Mouse (Mus musculus): Measurements from ENCODE around the gene Coq9.
A peak's percentile ranks its signal among the peaks of the same experiment; 100 is the strongest.
"Not testable (repeated sequence)": the region's sequence is repeated elsewhere in the genome, so short reads cannot be mapped to it uniquely, and the experiment has no call there.

Coq9 gene

DNA sequence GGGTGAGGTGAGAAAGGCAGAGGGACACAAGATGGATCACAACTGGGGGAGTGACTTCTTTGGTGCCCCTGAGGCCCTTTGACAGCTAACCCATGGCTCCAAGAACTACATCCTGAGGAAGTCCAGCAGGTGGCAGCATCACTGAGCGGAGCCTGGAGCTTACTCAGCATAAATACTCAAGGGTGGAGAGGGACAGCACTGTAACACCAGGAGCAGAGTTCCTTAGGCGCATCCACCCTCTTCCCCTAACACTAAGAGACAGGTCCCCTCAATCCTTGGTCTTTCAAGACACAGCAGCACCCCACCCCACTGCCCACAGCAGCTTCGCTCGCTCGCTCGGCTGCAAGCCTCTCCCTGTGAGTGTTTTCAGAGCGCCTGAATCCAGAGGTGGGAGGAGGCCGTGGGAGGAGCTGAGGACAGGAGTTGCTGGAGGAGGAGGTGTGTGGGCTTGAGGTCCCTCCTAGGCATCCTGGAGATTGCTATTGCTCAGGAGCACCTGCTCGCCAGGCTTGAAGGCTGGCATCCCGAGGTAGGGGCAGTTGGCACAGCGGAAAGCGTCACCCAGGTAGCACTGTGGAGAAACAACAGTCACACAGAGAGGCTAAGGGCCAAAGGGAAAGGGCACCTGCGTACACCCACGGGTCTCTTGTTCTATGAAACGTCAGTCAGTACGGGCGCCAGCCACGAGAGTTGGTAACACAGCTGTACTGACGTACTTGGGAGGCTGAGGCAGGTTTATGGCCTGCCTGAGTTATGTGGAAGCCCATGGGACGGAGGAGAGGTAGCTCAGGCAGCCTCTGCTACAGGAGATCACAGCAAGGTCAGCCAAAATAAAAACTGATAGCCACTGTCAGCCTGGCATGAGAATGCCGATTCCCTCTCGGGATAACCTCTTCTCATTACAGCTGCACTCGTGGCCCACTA, 15.2 kb upstream of the Coq9 start:
- no peak for DNase-seq

DNA sequence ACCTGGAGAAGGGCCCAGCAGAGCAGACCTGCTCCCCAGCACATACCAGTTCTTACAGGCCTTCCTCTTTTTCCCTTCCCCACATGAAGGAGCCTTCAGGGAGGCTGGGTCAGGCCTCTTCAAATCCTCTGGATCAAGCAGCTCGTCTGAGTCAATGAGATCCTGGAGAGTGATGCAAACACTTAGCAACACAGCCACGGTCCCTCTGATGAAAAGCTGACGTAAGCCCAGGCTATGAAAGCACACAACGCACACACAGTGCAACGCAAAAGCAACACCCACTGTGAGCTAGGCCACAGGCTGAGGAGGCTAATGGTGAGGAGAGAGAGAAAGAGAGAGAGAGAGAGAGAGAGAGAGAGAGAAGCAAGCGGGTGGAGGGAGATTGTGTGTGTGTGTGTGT, 13.0 kb upstream of the Coq9 start:
- DNase-seq, result no peak

DNA sequence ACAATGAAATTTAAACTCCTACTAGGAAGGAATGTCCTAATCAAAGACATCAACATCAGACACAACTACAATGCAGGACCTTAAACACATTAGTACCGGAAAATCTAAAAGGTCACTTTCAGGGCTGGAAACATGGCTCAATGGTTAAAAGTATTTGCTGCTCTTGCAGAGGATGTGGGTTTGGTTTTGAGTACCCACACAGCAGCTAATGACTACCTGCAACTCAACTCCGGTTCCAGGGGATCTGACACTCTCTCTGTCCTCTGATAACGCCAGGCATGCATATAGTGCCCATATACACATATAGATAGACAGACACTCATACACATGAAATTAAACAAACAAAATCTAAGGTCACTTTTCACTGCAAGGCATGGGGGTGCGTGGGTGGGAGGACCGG, 11.9 kb upstream of the Coq9 start:
- no peak for DNase-seq

DNA sequence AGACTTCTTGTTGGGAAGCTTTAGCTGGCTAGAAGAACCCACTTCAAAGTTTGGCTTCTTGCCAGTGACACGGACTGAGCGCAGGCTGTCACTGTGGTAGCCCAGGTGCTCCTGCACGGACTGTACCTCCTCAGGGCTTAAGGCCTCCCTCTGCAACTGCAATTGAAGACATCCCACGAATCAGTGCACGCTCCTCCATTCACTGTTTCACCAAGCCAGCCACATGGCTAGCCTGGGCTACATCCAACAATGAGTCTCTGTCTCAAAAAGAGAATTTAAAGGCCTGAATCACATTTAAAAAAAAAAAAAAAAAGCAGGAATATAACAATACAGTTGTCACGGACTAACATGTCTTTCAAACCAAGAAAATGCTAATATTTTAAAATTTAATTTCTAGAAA, 9.8 kb upstream of the Coq9 start:
- DNase-seq, result no peak

DNA sequence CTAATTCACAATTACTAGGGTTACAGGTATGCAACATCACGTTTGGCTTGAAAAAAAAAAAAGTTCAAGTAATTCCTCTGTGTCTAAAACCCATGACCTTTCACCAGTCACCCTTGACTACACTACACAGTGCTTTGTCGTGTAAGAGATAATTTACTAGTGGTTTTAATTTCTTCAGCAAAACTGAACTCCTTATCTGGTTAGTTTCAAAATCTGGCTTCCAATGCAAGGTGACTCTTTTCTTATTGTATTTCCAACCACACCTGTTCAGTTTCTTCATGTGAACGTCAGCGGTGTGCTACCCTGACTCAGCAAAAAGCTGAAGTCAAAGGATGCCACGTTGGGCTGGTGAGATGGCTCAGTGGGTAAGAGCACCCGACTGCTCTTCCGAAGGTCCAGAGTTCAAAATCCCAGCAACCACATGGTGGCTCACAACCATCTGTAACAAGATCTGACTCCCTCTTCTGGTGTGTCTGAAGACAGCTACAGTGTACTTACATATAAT, 4.2 kb upstream of the Coq9 start:
- not testable (repeated sequence) for DNase-seq

DNA sequence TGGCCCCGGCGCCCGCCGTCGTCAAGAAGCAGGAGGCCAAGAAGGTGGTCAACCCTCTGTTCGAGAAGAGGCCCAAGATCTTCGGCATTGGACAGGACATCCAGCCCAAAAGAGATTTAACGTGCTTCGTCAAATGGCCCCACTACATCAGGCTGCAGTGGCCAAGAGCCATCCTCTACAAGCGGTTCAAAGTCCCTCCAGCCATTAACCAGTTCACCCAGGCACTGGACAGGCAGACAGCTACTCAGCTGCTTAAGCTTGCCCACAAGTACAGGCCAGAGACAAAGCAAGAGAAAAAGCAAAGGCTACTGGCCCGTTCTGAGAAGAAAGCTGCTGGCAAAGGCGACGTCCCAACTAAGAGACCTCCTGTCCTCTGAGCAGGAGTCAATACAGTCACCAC, 2.4 kb upstream of the Coq9 start:
- not testable (repeated sequence) for DNase-seq

DNA sequence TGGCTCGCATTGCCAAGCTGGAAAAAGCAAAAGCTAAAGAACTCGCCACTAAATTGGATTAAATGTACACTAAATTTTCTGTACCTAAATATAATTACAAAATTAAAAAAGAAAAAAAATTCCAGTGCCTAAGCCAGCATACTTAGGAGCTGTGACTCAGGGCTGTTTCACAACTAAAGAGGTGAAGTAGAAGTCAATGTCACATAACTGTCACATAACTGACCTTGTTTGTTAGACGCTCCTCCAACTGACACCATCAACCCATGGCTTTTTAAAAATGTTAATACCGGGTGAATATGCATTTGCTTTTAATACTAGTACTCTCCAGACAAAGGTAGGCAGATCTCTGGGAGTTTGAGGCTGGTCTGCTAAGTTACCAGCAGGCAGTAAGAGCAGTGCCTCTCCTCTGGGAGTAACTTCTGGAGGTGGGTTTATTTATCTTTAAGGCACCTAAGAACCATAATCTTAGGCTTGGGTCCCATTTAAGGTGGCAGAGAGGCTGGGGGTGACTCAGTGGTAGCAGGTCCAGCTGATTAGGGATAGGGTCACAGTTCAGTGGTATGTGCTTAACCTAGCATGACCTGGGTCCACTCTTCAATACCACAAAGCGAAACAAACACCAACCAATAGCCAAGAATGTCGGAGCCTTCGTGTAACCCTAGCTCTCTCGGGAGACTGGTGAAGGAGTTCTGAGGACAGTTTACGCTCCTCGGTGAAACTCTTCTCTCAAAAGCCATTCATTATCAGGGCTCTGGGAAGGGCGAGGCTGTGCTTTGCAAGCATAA, 1.5 kb upstream of the Coq9 start:
- DNase-seq, result no peak

DNA sequence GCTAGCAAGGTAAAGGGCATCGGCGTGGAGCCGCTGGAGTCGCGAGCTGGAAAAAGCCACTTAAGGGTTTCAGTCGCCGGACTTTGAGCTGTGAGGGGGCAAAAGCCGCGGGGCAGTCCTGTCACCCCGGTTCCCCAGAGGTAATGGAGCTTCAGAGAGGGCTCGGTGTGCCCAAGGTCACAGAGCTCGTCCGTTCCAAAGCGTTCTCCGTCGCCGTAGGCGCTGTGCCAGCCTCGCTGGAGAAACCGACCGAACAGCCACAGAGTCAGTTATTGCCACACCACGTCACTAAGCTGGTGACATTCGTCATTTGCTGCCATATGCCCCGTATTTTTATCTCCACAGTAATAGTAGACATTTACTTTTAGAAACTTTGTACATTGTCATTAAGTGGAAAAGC, 479 bp downstream of the Coq9 start:
- DNase-seq, result peak; percentile 84

DNA sequence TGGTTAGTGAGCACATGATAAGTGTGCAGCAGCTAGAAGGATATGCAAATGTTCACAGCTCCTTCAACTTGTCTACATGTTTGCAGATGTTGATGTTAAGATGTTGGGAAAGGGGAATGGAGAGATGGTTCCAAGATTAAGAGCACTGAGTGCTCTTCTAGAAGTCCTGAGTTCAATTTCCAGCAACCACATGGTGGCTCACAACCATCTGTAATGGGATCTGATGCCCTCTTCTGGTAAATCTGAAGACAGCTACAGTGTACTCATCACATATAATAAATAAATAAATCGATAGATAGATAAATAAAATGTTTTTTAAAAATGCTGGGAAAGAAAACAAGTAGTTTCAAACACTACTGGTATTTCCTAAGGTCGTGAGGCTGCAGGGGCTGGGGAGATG, 3.1 kb downstream of the Coq9 start:
- DNase-seq, result no peak

DNA sequence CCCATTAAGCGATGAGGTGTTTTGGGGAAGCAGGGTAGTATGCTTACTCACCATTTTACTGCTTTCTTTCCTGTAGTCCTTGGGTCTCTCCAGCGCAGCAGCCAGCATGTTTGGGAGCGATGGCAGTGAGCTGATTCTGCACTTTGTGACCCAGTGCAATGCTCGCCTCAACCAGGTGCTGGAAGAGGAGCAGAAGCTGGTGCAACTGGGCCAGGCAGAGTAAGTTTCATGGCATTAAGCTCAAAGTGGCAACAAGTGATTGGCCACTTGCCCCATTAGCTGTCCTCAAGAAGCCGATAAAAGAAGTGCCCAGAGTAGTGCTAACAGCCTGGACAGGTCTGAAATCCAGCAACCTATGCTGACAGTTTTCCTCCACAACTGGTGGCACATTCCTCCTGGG, 11.9 kb downstream of the Coq9 start:
- DNase-seq, result no peak

DNA sequence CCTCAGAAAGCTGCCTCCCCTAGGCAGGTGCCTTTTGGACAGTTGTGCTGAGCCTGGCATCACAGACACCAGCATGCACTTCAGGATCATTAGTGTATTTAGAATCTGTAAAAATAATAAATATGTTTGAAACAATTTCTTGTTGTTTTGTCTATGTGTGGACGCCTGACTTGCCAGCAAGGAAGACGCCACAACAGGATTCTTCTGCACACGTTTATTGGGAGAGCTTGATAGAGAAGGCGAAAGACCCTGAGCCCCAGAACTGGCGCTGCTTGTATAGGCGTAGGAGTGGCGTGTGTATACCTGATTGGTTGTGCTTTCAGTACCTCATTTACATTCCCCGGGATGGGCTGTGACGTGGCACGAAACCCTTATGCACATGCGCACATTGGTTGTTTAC, 16.6 kb downstream of the Coq9 start:
- DNase-seq, result not testable (repeated sequence)

DNA sequence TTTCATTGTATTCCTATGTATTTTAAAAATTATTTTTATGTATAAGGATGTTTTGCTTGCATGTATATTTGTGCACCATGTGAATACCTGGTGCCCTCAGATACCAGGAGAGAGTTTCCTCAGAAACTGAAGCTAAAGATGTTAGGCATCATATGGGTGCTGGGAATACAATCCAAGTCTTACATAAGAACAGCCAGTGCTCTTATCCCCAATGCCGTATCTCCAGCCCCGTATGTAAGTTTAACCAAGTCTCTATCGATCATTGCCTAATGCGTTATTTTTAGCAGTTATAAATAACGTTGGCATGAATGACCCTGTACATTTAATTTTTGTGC, 18.9 kb downstream of the Coq9 start:
- no peak for DNase-seq

DNA sequence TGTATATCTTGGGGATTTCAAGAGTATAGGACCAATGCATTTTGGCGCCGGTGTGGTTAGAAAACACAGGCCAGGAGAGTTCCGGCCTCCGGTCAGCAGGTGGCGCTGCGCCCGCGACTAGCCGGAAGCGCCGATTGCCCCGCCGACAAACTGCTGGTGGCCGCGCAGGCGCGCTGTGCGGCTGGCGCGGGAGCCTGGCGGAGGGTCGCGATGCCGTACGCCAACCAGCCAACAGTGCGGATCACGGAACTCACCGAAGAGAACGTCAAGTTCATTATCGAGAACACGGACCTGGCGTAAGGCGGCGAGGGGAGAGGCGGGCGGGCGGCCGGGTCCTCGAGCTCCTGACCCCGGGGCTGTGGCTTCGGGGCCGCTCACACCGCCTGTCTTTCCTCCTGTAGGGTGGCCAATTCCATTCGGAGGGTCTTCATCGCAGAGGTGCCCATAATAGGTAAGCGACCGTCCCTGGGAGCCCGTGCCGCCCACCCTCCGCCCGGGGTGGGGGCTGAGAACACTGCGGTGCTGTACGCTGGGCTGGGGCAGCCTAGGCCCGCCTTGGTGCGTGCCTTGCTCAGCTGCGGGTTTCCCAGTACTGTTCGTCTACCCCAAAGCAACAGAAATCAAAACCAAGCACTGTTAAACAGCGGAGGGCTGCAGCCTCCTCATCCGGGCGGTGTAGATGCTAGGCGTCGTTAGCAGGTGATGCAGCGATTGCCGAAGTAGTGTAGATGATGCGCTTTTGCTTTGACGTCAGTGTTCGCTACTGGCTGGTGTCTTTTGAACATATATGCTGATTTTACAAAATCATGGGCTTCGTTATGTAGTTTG, 19.4 kb downstream of the Coq9 start, which contains the start of gene Polr2c:
TSS of gene Polr2c (plus strand) at position 105 of the 828 bp plus-strand sequence.
- DNase-seq, result peak; percentile 90

DNA sequence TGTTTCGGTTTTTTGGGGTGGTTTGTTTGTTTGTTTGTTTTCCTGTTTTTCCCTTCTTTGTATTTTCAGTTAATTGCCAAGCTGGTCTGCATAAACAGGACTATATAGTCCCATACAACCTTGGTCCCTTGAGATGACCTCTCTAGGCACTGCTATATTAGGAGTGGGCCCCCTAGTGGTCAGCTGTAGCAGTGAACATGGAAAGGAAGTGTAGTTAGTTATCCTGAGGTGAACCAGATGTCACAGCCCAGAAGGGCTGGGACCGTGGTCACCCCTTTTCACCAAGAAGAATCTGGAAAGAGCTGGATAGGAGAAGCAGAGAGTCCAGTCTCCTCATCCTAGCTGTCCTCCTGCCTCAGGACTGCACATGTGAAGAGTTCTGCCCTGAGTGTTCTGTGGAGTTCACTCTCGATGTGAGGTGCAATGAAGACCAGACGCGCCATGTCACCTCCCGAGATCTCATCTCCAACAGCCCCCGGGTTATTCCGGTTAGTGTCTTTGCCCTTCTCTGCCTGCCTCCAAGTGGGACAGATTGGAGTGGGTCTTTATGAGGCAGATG, 23.3 kb downstream of the Coq9 start:
- DNase-seq, result no peak

DNA sequence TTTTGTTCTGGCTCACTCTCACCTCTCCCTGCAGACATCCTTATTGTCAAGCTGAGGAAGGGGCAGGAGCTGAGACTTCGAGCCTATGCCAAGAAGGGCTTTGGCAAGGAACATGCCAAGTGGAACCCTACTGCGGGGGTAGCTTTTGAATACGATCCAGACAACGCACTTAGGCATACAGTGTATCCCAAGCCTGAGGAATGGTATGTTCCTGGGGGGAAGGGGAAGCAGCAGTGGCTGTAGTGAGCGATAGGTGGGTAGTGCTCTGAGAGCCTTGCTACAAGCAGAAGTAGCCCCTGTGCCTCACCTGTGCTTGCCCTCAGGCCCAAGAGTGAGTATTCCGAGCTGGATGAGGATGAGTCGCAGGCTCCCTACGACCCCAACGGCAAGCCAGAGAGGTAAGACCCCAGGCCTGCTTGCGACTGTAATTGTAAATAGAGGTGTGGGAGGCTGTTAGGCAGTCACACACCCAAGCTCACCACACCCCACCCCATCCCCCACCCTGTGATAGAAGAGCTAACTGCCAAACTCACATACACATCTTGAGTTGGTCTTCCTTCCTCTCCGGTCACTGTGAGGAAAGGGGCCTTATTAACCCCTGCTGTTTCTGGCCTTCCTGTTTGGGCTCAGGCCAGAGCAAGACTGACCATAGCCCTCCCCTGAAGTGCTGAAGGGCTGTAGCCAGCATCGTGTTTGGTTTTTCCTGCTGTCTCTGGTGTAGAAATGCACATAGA, 24.5 kb downstream of the Coq9 start:
- no peak for DNase-seq

DNA sequence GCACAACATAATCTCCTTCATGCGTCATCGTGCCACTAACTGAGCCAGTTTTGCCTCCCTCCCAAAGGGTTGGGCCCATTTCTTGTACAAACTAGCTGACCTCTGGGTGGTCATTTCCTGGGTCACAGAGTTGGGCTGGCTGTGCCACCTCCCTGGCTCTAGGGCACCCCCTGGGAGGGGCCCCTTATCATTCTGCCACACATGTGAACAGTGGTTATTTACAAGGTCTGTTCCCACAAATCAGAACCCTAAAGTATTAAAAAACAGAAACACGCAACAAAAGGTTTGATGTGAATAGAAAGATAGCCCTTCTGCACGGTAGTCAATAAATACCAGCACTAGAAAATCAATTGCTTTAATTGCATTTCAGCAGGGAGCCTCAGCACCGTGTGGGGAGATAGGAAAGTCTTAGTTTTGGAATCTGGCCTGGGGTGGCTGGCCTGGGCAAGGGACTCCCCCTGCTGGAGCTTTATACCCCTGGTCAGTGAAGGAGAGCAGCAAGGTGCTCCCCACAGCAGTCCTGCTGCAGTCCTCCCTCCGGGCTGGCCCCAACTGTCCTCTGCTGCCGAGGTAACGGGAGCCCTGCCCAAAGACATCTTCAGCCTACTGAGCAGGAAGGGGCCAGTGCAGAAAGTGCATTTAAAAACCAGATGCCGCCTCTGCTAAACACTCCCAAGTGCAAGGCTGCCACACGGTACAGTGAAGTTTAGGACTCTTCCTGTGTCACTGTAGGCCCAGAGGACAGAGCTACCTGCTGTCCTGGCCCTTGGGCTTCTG, 26.0 kb downstream of the Coq9 start:
- no peak for DNase-seq

DNA sequence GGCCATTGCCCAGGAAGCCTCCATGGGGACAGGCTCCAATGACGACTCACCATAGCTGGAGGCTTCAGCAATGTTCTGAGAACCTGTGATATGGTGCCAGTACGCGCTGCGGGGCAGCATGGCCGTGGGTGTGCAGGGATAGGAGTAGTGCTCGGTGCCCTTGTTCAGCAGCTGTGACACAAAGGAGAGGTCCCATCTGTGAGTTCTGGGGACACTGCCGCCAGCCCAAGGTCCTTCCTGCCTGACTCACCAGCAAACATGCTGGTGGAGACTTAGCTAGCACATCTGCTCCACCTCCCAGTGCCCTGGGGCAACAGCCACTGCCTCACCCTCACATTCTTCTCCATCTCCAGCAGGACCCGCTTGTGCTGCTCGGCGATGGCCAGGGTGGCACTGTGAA, 27.2 kb downstream of the Coq9 start:
- DNase-seq, result no peak

DNA sequence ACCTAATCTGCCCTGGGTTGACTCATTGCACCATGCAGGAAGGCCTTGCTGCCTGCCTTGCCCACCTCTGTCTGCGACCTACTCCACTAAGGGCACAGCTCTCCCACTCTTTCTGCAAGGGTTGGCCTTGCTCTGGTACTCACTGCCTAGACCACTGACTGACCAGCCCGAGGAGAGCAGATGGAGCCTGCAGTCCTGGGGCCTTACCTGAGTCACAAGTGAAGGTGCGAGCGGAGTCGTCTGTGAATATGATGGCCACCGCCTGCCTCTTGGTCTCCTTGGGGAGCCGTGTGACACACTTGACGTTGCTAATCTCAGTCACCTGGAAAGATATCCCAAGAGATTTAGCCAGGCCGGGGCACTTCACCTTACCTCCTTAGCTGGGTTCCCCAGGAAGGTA, 28.8 kb downstream of the Coq9 start:
- no peak for DNase-seq

DNA sequence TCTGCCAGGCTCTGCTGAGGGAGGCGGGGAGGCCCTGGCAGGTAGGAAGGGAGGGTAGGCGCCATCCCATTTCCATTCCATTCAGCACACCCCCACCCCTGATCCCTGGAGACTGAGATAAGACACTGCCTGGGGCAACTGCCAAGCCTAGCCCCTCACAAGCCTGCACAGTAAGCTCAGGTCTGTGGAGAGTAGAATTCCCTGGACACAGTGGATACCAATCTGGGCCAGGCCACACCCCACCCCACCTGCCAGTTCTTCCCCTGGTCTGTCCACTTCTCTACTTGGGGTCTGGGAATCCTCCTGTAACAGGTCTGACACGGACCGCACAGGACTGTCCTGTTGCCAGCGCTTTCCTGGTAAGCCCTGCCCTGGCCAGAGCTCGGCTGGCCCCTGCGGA, 31.0 kb downstream of the Coq9 start:
- DNase-seq, result no peak

DNA sequence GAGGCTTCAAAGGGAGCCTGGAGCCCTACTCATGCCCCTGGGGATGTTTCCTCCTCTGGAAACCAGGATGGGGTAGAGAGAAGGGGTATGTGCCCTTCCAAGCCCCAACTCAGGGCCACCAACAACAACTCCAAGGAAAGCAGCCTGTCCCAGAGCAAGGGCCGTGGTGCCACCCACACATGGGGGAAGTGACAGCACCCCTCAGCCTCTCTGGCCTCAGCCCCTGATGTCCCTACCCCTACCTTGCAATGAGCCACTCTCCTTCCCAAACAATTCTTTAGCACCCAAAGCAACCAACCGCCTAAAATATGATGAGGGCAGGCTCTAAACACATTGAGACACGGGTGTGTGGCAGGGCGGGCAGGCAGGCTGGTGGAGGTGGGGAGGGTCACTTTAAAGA, 31.9 kb downstream of the Coq9 start:
- DNase-seq, result no peak

DNA sequence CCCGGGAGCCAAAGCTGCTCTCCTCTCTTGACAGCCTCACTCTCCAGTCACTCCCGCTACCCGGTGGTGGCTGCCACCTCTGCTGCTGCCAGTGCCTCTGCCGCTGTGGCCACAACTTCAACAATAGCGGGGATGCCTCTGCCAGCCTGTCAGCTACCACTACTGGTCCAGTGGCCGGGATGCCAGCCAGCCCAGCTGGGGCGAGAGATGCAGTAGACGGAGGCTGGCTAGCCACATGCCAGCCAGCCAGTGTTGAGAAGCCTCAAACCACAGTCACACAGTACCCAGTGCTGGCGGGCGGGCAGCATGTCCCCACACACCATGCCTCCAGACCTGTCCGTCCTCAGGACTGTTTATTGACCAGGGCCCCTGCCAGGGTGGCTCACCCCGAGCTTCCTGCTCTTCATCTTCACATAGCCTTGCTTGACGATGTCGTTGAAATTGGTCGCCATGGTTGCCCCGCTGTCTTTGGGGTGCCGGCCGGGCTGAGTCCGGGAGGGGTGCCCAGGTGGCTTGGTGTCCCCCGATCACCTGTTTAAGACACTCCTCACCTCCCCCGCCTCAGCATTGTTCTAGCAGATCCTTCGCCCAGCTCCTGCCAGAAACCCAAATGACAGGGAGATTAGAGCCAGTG, 32.5 kb downstream of the Coq9 start:
- no peak for DNase-seq

Data from cerebellum, adult 11-12 months (tissue).